Mouse (Mus musculus) hindbrain, embryonic 14.5 days (tissue): ENCODE results near the gene Slc35f6. TPM values are rescaled to one million over a fixed set of nuclear protein-coding genes. Genes with fewer than 3 reads are reported as not detected.

ENCODE experiments used
- ATAC-seq: fragments of 200-750 bp; cut with Nextera tagmentation; 2 replicates; pipeline ENCODE4 v1.8.0; 2017; ENCODE audit warnings: moderate number of reproducible peaks, mild to moderate bottlenecking, moderate TSS enrichment, moderate library complexity; ENCODE audit not compliant: low FRiP score
- DNase-seq: peaks from one replicate; pipeline ENCODE4 v3.0.0-alpha.2; 2015; ENCODE audit warnings: low spot score
- H3K27ac ChIP-seq: fragments of 300-500 bp; sonication (generic); 2 replicates; pipeline ENCODE4 v1.5.1; 2014; ENCODE audit warnings: mild to moderate bottlenecking, moderate library complexity
- H3K27me3 ChIP-seq: fragments of 300-500 bp; sonication (generic); 2 replicates; pipeline ENCODE4 v1.6.1; 2014; ENCODE audit warnings: mild to moderate bottlenecking, low read length, mixed read lengths; ENCODE audit not compliant: control insufficient read depth, insufficient read depth
- H3K36me3 ChIP-seq: fragments of 300-500 bp; sonication (generic); replicated peaks from 2 replicates; pipeline ENCODE4 v1.6.1; 2014; ENCODE audit not compliant: control insufficient read depth, insufficient read depth
- H3K4me1 ChIP-seq: fragments of 300-500 bp; sonication (generic); replicated peaks from 2 replicates; pipeline ENCODE4 v1.6.1; 2014; ENCODE audit warnings: antibody characterized with exemption, low read length, mixed read lengths; ENCODE audit not compliant: control insufficient read depth, insufficient read depth
- H3K4me2 ChIP-seq: fragments of 300-500 bp; sonication (generic); replicated peaks from 2 replicates; pipeline ENCODE4 v1.6.1; 2014; ENCODE audit warnings: mild to moderate bottlenecking, moderate library complexity
- H3K4me3 ChIP-seq: fragments of 300-500 bp; sonication (generic); replicated peaks from 2 replicates; pipeline ENCODE4 v1.5.1; 2014; ENCODE audit warnings: mild to moderate bottlenecking, low read length
- H3K9ac ChIP-seq: fragments of 300-500 bp; sonication (generic); 2 replicates; pipeline ENCODE4 v1.6.1; 2014
- H3K9me3 ChIP-seq: fragments of 300-500 bp; sonication (generic); 2 replicates; pipeline ENCODE4 v1.6.1; 2016; ENCODE audit warnings: low read length; ENCODE audit not compliant: control insufficient read depth
- WGBS: fragments of 180-500 bp; shearing (Covaris S2); extraction: QIAGEN DNeasy Blood & Tissue Kit; methylation state at CpG from one replicate; pipeline ENCODE4 v1.1.7; 2014; 5-methylcytosine and 5-hydroxymethylcytosine counted together
- polyA plus RNA-seq: library from polyadenylated mRNA; unstranded; fragments of >200 nt; fragmentation: Nextera tagmentation; extraction: Ambion mirVana; gene quantifications from 2 replicates; pipeline ENCODE4 v1.2.1, GENCODE M21; 2014

The Slc35f6 gene
- polyA plus RNA-seq, result 33.3 and 41.0 TPM in 2 replicates

GRCm38 (mm10) chr5:30647815-30648560, at the start of gene Slc35f6:
TSS of gene Slc35f6 (plus strand) at chr5:30647933.
- WGBS, result under 1% methylated on average over 38 of the region's 38 CpGs
- ATAC-seq (peak; percentile 96), DNase-seq (peak; percentile 79)
- Histone ChIP-seq H3K27ac (peak within 1 kb of the TSS; percentile 69), H3K4me3 (peak within 1 kb of the TSS; percentile 92), H3K4me1 (peaks cover 16% of the 10 kb centered on the region), H3K9me3 (no peaks in the 10 kb centered on the region), H3K27me3 (no peaks in the 10 kb centered on the region), H3K4me2 (peak within 1 kb of the TSS; percentile 88), H3K9ac (peak within 1 kb of the TSS; percentile 84), H3K36me3 (0 out of 2 replicates have a peak, but pooled peaks cover 7% of the 10 kb centered on the region)

GRCm38 (mm10) chr5:30601397-30601796, 46.3 kb upstream of the Slc35f6 start:
- no peaks in the 10 kb centered on the region for H3K27me3 ChIP-seq
- H3K27ac ChIP-seq, result no peak overlapping the region
- no peak for DNase-seq
- no peak for ATAC-seq
- no peaks in the 10 kb centered on the region for H3K9me3 ChIP-seq
- no peaks in the 10 kb centered on the region for H3K4me1 ChIP-seq
- H3K4me2 ChIP-seq, result no peak overlapping the region
- 50% methylated on average over 4 of the region's 4 CpGs for WGBS
- H3K36me3 ChIP-seq, result no peaks in the 10 kb centered on the region
- no peak overlapping the region for H3K9ac ChIP-seq
- no peak overlapping the region for H3K4me3 ChIP-seq

DNA sequence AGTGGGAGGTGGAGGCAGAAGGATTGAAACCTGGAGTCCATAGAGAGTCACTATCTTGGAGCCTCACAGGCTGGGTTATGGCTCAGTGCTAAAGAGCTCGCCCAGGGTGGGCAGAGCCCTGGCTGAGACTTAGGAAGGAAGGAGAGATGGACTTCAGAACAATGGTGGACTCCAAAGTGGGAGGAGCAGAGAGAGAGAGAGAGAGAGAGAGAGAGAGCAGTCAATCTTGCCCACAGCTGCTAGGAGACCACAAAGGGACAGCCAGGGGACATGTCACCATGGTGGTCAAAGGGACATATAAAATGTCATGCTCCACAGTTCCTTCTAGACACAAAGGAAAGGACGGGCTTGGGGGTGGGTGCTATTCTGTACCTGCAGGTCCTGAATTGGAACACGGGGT, 44.5 kb upstream of the Slc35f6 start:
- Histone ChIP-seq H3K27me3 (no peaks in the 10 kb centered on the region), H3K9ac (no peak overlapping the region), H3K27ac (no peak overlapping the region), H3K4me1 (no peaks in the 10 kb centered on the region), H3K4me2 (no peak overlapping the region), H3K4me3 (no peak overlapping the region), H3K36me3 (no peaks in the 10 kb centered on the region), H3K9me3 (no peaks in the 10 kb centered on the region)
- 60% methylated on average over 3 of the region's 3 CpGs for WGBS
- no peak for DNase-seq
- ATAC-seq, result no peak

GRCm38 (mm10) chr5:30603926-30604325, 43.8 kb upstream of the Slc35f6 start:
- Histone ChIP-seq H3K9me3 (no peaks in the 10 kb centered on the region), H3K4me3 (no peak overlapping the region), H3K36me3 (no peaks in the 10 kb centered on the region), H3K27me3 (no peaks in the 10 kb centered on the region), H3K27ac (no peak overlapping the region), H3K9ac (no peak overlapping the region), H3K4me1 (no peaks in the 10 kb centered on the region), H3K4me2 (no peak overlapping the region)
- ATAC-seq (no peak), DNase-seq (no peak)
- 78% methylated on average over 4 of the region's 4 CpGs for WGBS

- H3K4me2 ChIP-seq, result no peak overlapping the region
- no peak overlapping the region for H3K9ac ChIP-seq
- no peaks in the 10 kb centered on the region for H3K4me1 ChIP-seq
- no peaks in the 10 kb centered on the region for H3K27me3 ChIP-seq
- DNase-seq (no peak), ATAC-seq (no peak)
- H3K9me3 ChIP-seq, result no peaks in the 10 kb centered on the region
- H3K4me3 ChIP-seq, result no peak overlapping the region
- H3K27ac ChIP-seq, result no peak overlapping the region
- 75% methylated on average over 8 of the region's 8 CpGs for WGBS
- H3K36me3 ChIP-seq, result no peaks in the 10 kb centered on the region
Observed at GRCm38 (mm10) chr5:30604769-30605188, 43.0 kb upstream of the Slc35f6 start.

DNA sequence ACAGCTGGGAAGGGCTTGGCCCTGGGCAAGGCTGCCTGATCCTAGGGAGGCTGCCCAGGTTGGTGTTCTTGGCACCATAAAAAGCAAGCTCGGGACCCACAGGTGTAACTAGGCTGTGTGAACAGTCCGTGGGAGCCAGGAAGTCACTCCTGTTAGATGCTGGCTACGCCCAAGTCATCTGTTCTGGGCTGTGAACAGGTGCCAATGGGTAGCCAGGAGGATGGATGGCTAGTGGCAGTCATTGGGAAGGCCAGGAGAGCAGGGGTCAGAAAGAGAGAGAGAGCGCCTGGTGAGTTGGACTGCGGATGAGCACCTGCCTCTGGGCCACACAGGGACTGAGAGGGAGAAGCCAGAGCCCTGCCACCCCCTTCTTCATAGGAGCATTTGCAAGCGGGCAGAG, 42.1 kb upstream of the Slc35f6 start:
- Histone ChIP-seq H3K9ac (no peak overlapping the region), H3K36me3 (no peaks in the 10 kb centered on the region), H3K4me2 (no peak overlapping the region), H3K27ac (no peak overlapping the region), H3K27me3 (no peaks in the 10 kb centered on the region), H3K4me3 (no peak overlapping the region), H3K4me1 (no peaks in the 10 kb centered on the region), H3K9me3 (no peaks in the 10 kb centered on the region)
- ATAC-seq, result no peak
- DNase-seq, result no peak
- 90% methylated on average over 6 of the region's 6 CpGs for WGBS

DNA sequence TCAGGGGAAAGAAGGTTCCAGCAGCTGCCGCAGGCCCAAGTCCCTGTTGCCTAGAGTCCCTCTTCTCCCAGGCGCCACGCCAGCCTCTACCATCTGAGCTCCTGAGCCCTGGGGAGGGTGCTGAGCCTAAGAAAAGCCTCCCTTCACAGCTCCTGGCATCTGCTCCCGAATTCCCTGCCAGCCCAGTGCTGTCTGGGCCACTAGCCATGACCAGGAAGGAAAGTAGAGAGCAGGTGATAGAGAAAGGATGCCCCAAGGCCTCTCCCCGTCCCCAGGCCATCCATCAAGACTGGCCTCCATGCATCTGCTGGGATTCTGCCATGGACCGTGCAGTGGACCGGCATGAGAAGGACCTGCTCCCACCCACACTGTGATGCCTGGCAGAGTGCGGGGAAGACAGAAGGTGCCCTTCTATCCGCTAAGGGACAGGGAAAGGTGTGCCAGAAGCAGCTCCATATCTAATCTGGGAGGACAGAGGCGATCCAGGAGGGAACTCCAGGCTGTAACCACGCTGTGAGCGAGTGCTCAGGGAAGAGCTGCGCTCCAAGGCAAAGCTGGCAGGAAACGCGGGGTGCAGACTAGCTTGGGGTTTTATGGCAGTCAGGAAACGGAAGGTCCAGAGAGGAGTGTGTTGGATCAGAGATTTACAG, 41.2 kb upstream of the Slc35f6 start:
- H3K27me3 ChIP-seq, result no peaks in the 10 kb centered on the region
- no peak overlapping the region for H3K4me3 ChIP-seq
- H3K9ac ChIP-seq, result no peak overlapping the region
- DNase-seq (peak; percentile 50), ATAC-seq (peak; percentile 63)
- H3K27ac ChIP-seq, result no peak overlapping the region
- no peaks in the 10 kb centered on the region for H3K4me1 ChIP-seq
- H3K9me3 ChIP-seq, result no peaks in the 10 kb centered on the region
- WGBS, result 65% methylated on average over 16 of the region's 16 CpGs
- H3K4me2 ChIP-seq, result no peak overlapping the region
- no peaks in the 10 kb centered on the region for H3K36me3 ChIP-seq

- H3K9me3 ChIP-seq, result no peaks in the 10 kb centered on the region
- H3K4me2 ChIP-seq, result no peak overlapping the region
- no peak for ATAC-seq
- H3K4me1 ChIP-seq, result no peaks in the 10 kb centered on the region
- H3K27ac ChIP-seq, result no peak overlapping the region
- H3K27me3 ChIP-seq, result no peaks in the 10 kb centered on the region
- DNase-seq, result no peak
- no peak overlapping the region for H3K4me3 ChIP-seq
- no peaks in the 10 kb centered on the region for H3K36me3 ChIP-seq
- whole genome bisulfite sequencing, result 90% methylated on average over 7 of the region's 7 CpGs
- no peak overlapping the region for H3K9ac ChIP-seq
Observed at GRCm38 (mm10) chr5:30609094-30609493, 38.6 kb upstream of the Slc35f6 start.

DNA sequence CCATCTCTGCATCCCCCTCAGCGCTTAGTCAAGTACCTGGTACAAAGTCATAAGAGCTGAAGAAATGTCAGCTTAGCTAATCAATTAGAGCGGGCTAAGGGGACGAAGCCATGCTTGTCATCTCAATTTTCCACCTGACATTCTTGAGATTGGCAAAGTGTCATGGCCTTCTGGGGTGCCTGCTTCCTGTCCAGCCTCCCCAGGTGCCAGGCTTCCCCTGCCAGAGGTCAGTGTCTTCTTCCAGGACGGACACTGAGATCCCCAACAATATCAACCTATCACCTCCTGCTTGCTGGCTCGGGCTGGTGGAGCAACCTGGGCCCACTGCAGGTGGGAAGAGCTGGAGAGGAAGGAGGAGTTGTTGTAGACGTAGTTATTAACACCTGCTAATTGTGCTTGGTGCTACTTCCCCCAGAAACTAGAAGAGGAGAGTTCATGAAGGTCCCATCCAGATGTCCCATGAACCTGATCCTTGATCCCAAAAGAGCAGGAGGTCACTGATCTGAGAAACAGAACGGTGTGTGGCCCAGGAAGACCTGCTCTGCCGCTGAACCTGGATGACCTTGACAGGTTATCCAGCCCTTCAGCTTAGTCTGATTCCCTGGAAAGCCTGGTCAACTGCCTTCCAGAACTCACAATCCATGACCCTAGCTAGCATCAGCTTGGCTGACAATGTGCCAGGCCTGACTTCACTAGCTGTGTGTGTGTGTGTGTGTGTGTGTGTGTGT, 37.7 kb upstream of the Slc35f6 start:
- WGBS, result 83% methylated on average over 8 of the region's 8 CpGs
- Histone ChIP-seq H3K9ac (no peak overlapping the region), H3K4me3 (no peak overlapping the region), H3K27ac (no peak overlapping the region), H3K9me3 (no peaks in the 10 kb centered on the region), H3K36me3 (no peaks in the 10 kb centered on the region), H3K4me1 (no peaks in the 10 kb centered on the region), H3K4me2 (no peak overlapping the region), H3K27me3 (no peaks in the 10 kb centered on the region)
- ATAC-seq, result no peak
- DNase-seq, result no peak
